Mouse (Mus musculus): ENCODE measurements around the gene Ttc36. TPM values are rescaled to one million over a fixed set of nuclear protein-coding genes. Genes with fewer than 3 reads are reported as not detected.

Ttc36 gene
- polyA plus RNA-seq (2012; rRNA removed) = 0.32 and 0.99 TPM in 2 replicates

- Histone ChIP-seq H3K27me3 (ENCODE audit: control insufficient read depth, insufficient read depth, low read length) (no peaks in the 10 kb centered on the region), H3K36me3 (ENCODE audit: control insufficient read depth, insufficient read depth, low read length) (no peaks in the 10 kb centered on the region), H3K4me1 (ENCODE audit: control insufficient read depth, insufficient read depth, low read length) (peaks cover 16% of the 10 kb centered on the region), H3K27ac (ENCODE audit: control insufficient read depth, insufficient read depth, low read depth, low read length) (no peak within 1 kb of the TSS), H3K4me3 (ENCODE audit: control insufficient read depth, low read depth, low read length) (no peak within 1 kb of the TSS)
- TF ChIP-seq CTCF (IDR thresholded peaks at IDR 0.05; ENCODE audit: control insufficient read depth, insufficient read depth, insufficient replicate concordance, low read depth, low read length) = no peak
- TF ChIP-seq POLR2A (IDR thresholded peaks at IDR 0.05; ENCODE audit: control insufficient read depth, low read depth, low read length) = no peak
These were observed at the start of gene Ttc36 for GRCm38 (mm10) chr9:44802808-44803450. Gene Ttc36 (minus strand): TSS chr9:44803072.

GRCm38 (mm10) chr9:44847446-44847845 is 44.6 kb upstream of the Ttc36 start:
- Histone ChIP-seq H3K4me1 (ENCODE audit: control insufficient read depth, insufficient read depth, low read length) (no peaks in the 10 kb centered on the region), H3K4me3 (ENCODE audit: control insufficient read depth, low read depth, low read length) (no peak overlapping the region), H3K27ac (ENCODE audit: control insufficient read depth, insufficient read depth, low read depth, low read length) (no peak overlapping the region), H3K27me3 (ENCODE audit: control insufficient read depth, insufficient read depth, low read length) (no peaks in the 10 kb centered on the region), H3K36me3 (ENCODE audit: control insufficient read depth, insufficient read depth, low read length) (no peaks in the 10 kb centered on the region)
- TF ChIP-seq POLR2A (IDR thresholded peaks at IDR 0.05; ENCODE audit: control insufficient read depth, low read depth, low read length) = no peak
- no peak for TF ChIP-seq CTCF (IDR thresholded peaks at IDR 0.05; ENCODE audit: control insufficient read depth, insufficient read depth, insufficient replicate concordance, low read depth, low read length)

DNA sequence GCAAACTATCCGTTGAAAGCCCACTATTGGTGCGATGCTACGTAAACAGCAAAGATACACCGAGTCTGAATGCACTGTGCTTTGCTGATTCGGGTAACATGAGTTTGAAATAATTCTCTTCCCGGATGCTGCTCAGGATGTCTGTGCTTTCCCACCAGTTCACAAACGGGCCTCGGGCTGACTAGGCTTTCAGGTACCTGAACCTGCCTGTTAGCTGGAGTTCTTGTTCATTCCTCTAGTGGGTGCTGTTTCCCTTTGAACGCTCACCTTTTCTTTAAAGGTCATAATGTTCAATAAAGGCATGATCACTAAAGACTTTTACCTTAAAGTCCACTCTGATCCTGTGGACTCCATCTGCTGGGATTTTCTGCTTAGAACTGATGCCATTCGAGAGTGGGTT is 38.4 kb upstream of the Ttc36 start:
- no peak overlapping the region for H3K27ac ChIP-seq (ENCODE audit: control insufficient read depth, insufficient read depth, low read depth, low read length)
- no peak for TF ChIP-seq POLR2A (IDR thresholded peaks at IDR 0.05; ENCODE audit: control insufficient read depth, low read depth, low read length)
- peak; percentile 19; the same call in 1 of the 2 replicates for TF ChIP-seq CTCF (IDR thresholded peaks at IDR 0.05; ENCODE audit: control insufficient read depth, insufficient read depth, insufficient replicate concordance, low read depth, low read length)
- no peak overlapping the region for H3K4me3 ChIP-seq (ENCODE audit: control insufficient read depth, low read depth, low read length)
- H3K36me3 ChIP-seq (ENCODE audit: control insufficient read depth, insufficient read depth, low read length) = no peaks in the 10 kb centered on the region
- H3K27me3 ChIP-seq (ENCODE audit: control insufficient read depth, insufficient read depth, low read length) = no peaks in the 10 kb centered on the region
- no peaks in the 10 kb centered on the region for H3K4me1 ChIP-seq (ENCODE audit: control insufficient read depth, insufficient read depth, low read length)

DNA sequence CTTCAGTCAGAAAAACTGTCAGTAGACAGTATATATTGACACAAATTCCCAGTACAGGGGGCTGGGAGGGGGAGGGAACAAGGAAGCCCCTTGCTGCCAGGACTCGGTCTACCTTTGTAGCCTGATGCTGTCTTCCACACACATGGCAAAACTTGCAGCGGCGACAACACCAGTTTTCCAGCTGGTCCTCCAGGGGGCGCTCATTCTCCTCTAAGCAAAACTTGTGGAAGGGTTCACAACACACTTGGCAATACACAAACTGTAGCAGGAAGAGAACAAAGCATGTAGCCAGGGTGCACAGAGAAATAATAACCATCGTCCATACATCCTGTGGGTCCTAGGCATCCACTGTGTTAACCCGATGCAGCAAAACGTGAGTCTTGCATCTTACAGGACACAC is 33.6 kb upstream of the Ttc36 start:
- no peaks in the 10 kb centered on the region for H3K36me3 ChIP-seq (ENCODE audit: control insufficient read depth, insufficient read depth, low read length)
- no peak overlapping the region for H3K27ac ChIP-seq (ENCODE audit: control insufficient read depth, insufficient read depth, low read depth, low read length)
- H3K4me3 ChIP-seq (ENCODE audit: control insufficient read depth, low read depth, low read length) = no peak overlapping the region
- peak; percentile 48; the same call in 1 of the 2 replicates for TF ChIP-seq CTCF (IDR thresholded peaks at IDR 0.05; ENCODE audit: control insufficient read depth, insufficient read depth, insufficient replicate concordance, low read depth, low read length)
- TF ChIP-seq POLR2A (IDR thresholded peaks at IDR 0.05; ENCODE audit: control insufficient read depth, low read depth, low read length) = no peak
- no peaks in the 10 kb centered on the region for H3K27me3 ChIP-seq (ENCODE audit: control insufficient read depth, insufficient read depth, low read length)
- no peaks in the 10 kb centered on the region for H3K4me1 ChIP-seq (ENCODE audit: control insufficient read depth, insufficient read depth, low read length)

GRCm38 (mm10) chr9:44832356-44832755 is 29.5 kb upstream of the Ttc36 start:
- Histone ChIP-seq H3K4me1 (ENCODE audit: control insufficient read depth, insufficient read depth, low read length) (no peaks in the 10 kb centered on the region), H3K27ac (ENCODE audit: control insufficient read depth, insufficient read depth, low read depth, low read length) (no peak overlapping the region), H3K4me3 (ENCODE audit: control insufficient read depth, low read depth, low read length) (no peak overlapping the region), H3K36me3 (ENCODE audit: control insufficient read depth, insufficient read depth, low read length) (no peaks in the 10 kb centered on the region), H3K27me3 (ENCODE audit: control insufficient read depth, insufficient read depth, low read length) (no peaks in the 10 kb centered on the region)
- TF ChIP-seq CTCF (IDR thresholded peaks at IDR 0.05; ENCODE audit: control insufficient read depth, insufficient read depth, insufficient replicate concordance, low read depth, low read length) = no peak
- TF ChIP-seq POLR2A (IDR thresholded peaks at IDR 0.05; ENCODE audit: control insufficient read depth, low read depth, low read length) = no peak

- H3K27me3 ChIP-seq (ENCODE audit: control insufficient read depth, insufficient read depth, low read length) = no peaks in the 10 kb centered on the region
- no peaks in the 10 kb centered on the region for H3K4me1 ChIP-seq (ENCODE audit: control insufficient read depth, insufficient read depth, low read length)
- no peaks in the 10 kb centered on the region for H3K36me3 ChIP-seq (ENCODE audit: control insufficient read depth, insufficient read depth, low read length)
- no peak for TF ChIP-seq POLR2A (IDR thresholded peaks at IDR 0.05; ENCODE audit: control insufficient read depth, low read depth, low read length)
- no peak for TF ChIP-seq CTCF (IDR thresholded peaks at IDR 0.05; ENCODE audit: control insufficient read depth, insufficient read depth, insufficient replicate concordance, low read depth, low read length)
- no peak overlapping the region for H3K27ac ChIP-seq (ENCODE audit: control insufficient read depth, insufficient read depth, low read depth, low read length)
- no peak overlapping the region for H3K4me3 ChIP-seq (ENCODE audit: control insufficient read depth, low read depth, low read length)
These were observed 27.6 kb upstream of the Ttc36 start for GRCm38 (mm10) chr9:44830506-44830905.

GRCm38 (mm10) chr9:44828944-44829343 is 26.1 kb upstream of the Ttc36 start:
- no peaks in the 10 kb centered on the region for H3K4me1 ChIP-seq (ENCODE audit: control insufficient read depth, insufficient read depth, low read length)

More at GRCm38 (mm10) chr9:44828944-44829343, 26.1 kb upstream of the Ttc36 start:
- TF ChIP-seq POLR2A (IDR thresholded peaks at IDR 0.05; ENCODE audit: control insufficient read depth, low read depth, low read length) (no peak), CTCF (IDR thresholded peaks at IDR 0.05; ENCODE audit: control insufficient read depth, insufficient read depth, insufficient replicate concordance, low read depth, low read length) (no peak)
- Histone ChIP-seq H3K27ac (ENCODE audit: control insufficient read depth, insufficient read depth, low read depth, low read length) (no peak overlapping the region), H3K4me3 (ENCODE audit: control insufficient read depth, low read depth, low read length) (no peak overlapping the region), H3K27me3 (ENCODE audit: control insufficient read depth, insufficient read depth, low read length) (no peaks in the 10 kb centered on the region), H3K36me3 (ENCODE audit: control insufficient read depth, insufficient read depth, low read length) (no peaks in the 10 kb centered on the region)
